Mouse (Mus musculus): Measurements from ENCODE around the gene Grid2. TPM values are rescaled to one million over a fixed set of nuclear protein-coding genes. Genes with fewer than 3 reads are reported as not detected.
"Not testable (repeated sequence)": the region's sequence is repeated elsewhere in the genome, so short reads cannot be mapped to it uniquely, and the experiment has no call there.

Grid2 gene
- polyA plus RNA-seq, 1 experiment, result not detected

DNA sequence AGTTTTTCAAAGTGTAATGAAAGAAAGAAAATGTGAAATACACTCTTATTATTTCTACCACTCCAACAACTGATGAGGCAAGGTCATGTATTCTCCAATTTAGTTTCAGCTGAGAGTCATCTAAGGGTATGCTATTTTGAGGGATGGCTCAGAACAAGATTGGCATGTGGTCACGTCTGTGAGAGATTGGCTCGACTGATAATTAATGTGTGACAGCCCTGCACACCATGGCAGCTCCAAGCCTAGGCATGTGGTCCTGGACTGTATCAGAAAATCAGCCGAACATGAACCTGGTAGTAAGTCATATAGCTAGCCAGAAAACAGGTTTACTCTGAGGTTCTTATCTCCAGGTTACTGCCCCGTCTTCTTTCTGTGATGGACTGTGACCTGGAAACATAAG, 292.1 kb downstream of the Grid2 start:
- TF ChIP-seq POLR2A (IDR thresholded peaks at IDR 0.05; ENCODE audit: borderline replicate concordance, low read depth, low read length), result no peak
- TF ChIP-seq CTCF (IDR thresholded peaks at IDR 0.05; ENCODE audit: low read depth, low read length), result no peak
- H3K4me1 ChIP-seq (ENCODE audit: control insufficient read depth, insufficient read depth, low read length), result no peaks in the 10 kb centered on the region
- H3K4me3 ChIP-seq (ENCODE audit: insufficient read depth, low read length), result no peak overlapping the region
- no peak overlapping the region for H3K27ac ChIP-seq (ENCODE audit: insufficient read depth, low read depth, low read length)

GRCm38 (mm10) chr6:63568741-63569140, 313.1 kb downstream of the Grid2 start:
- H3K4me1 ChIP-seq (ENCODE audit: control insufficient read depth, insufficient read depth, low read length); H3K4me3 ChIP-seq (ENCODE audit: insufficient read depth, low read length); H3K27ac ChIP-seq (ENCODE audit: insufficient read depth, low read depth, low read length): not testable (repeated sequence)

- Histone ChIP-seq H3K4me1 (ENCODE audit: control insufficient read depth, insufficient read depth, low read length) (no peaks in the 10 kb centered on the region), H3K27ac (ENCODE audit: insufficient read depth, low read depth, low read length) (no peak overlapping the region), H3K4me3 (ENCODE audit: insufficient read depth, low read length) (no peak overlapping the region)
- TF ChIP-seq POLR2A (IDR thresholded peaks at IDR 0.05; ENCODE audit: borderline replicate concordance, low read depth, low read length) (no peak), CTCF (IDR thresholded peaks at IDR 0.05; ENCODE audit: low read depth, low read length) (no peak)
Measured at GRCm38 (mm10) chr6:63590681-63591080, 335.0 kb downstream of the Grid2 start.

DNA sequence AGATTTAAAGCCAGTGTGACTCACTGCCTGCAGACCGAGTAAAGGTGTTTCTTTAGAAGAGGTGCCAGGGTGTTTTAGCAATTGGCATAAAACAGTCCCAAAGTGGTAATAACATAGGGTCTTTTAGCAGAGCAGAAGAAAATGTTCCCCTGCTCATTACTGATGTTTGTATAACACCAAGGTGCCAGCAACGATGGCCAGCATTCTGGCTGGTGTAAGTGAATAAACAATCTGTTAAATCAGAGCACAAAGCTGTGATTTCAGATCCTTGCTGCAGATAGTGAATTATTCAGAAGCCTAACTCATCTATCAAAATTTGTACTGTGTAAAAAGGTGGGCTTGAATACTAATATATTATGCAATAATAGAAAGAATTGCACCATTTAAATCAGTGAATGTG, 353.9 kb downstream of the Grid2 start:
- Histone ChIP-seq H3K4me1 (ENCODE audit: control insufficient read depth, insufficient read depth, low read length) (no peaks in the 10 kb centered on the region), H3K4me3 (ENCODE audit: insufficient read depth, low read length) (no peak overlapping the region), H3K27ac (ENCODE audit: insufficient read depth, low read depth, low read length) (no peak overlapping the region)
- TF ChIP-seq CTCF (IDR thresholded peaks at IDR 0.05; ENCODE audit: low read depth, low read length) (no peak), POLR2A (IDR thresholded peaks at IDR 0.05; ENCODE audit: borderline replicate concordance, low read depth, low read length) (no peak)

DNA sequence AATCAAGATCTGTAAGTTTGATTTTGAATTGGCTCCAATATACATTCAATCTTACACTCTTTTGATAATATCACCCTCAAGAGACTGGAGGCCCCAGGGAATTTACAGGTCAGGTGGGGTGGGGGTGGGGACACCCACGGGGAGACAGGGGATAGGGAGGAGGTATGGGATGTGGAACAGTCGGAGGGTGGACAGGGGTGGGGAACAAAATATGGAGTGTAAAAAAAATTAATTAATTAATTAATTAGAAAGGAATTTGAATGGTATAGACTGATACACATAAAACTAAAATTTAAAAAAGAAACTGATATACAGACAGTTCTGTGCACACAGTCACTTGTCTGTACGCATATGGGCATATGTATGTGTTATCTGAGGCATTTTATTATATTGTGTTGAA, 380.3 kb downstream of the Grid2 start:
- no peak for TF ChIP-seq POLR2A (IDR thresholded peaks at IDR 0.05; ENCODE audit: borderline replicate concordance, low read depth, low read length)
- TF ChIP-seq CTCF (IDR thresholded peaks at IDR 0.05; ENCODE audit: low read depth, low read length), result no peak

DNA sequence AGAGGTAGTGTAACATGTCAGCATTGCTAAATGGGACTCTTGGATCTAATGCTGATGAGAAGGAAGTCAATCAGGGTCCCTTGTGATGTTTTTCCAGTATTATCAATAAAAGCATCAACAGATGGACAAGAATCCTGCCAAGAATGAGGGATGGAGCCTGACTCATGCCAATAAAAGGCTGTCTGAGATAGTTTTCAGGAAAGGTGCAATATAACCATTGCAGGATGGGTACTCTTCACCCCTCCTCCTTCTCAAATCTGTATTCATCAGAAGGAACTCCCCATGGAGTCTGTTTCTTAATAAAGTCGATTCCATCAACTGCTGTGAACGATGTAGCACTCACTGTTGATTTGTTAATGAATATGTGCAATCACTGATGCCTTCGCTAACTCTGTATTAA, 403.7 kb downstream of the Grid2 start:
- TF ChIP-seq POLR2A (IDR thresholded peaks at IDR 0.05; ENCODE audit: borderline replicate concordance, low read depth, low read length) (no peak), CTCF (IDR thresholded peaks at IDR 0.05; ENCODE audit: low read depth, low read length) (no peak)
- Histone ChIP-seq H3K27ac (ENCODE audit: insufficient read depth, low read depth, low read length) (no peak overlapping the region), H3K4me3 (ENCODE audit: insufficient read depth, low read length) (no peak overlapping the region), H3K4me1 (ENCODE audit: control insufficient read depth, insufficient read depth, low read length) (no peaks in the 10 kb centered on the region)

More for the DNA sequence above, 380.3 kb downstream of the Grid2 start:
- Histone ChIP-seq H3K27ac (ENCODE audit: insufficient read depth, low read depth, low read length) (no peak overlapping the region), H3K4me3 (ENCODE audit: insufficient read depth, low read length) (no peak overlapping the region), H3K4me1 (ENCODE audit: control insufficient read depth, insufficient read depth, low read length) (no peaks in the 10 kb centered on the region)

- no peak for TF ChIP-seq CTCF (IDR thresholded peaks at IDR 0.05; ENCODE audit: low read depth, low read length)
- no peak for TF ChIP-seq POLR2A (IDR thresholded peaks at IDR 0.05; ENCODE audit: borderline replicate concordance, low read depth, low read length)
- Histone ChIP-seq H3K4me1 (ENCODE audit: control insufficient read depth, insufficient read depth, low read length) (no peaks in the 10 kb centered on the region), H3K27ac (ENCODE audit: insufficient read depth, low read depth, low read length) (no peak overlapping the region)
Measured at GRCm38 (mm10) chr6:63685689-63686088, 430.0 kb downstream of the Grid2 start.

DNA sequence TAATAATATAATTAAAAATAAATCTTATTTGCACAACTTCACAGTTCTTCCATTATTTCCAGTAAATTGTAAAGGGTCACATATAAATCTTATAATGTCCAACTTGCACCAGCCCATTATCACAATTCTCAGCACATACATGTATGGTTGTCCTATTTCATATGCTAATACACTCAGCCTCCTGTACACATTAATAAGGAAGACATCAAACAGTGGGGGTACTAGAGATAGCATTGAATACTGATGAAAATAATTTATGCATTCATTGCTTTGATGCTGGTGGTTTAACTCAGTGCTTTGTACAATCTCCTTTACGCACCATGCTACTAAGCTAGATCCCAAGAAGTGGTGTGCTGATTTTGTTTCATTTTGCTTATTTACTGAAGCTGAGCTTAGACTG, 446.0 kb downstream of the Grid2 start:
- no peaks in the 10 kb centered on the region for H3K4me1 ChIP-seq (ENCODE audit: control insufficient read depth, insufficient read depth, low read length)
- TF ChIP-seq POLR2A (IDR thresholded peaks at IDR 0.05; ENCODE audit: borderline replicate concordance, low read depth, low read length) (no peak), CTCF (IDR thresholded peaks at IDR 0.05; ENCODE audit: low read depth, low read length) (no peak)
- no peak overlapping the region for H3K27ac ChIP-seq (ENCODE audit: insufficient read depth, low read depth, low read length)
- no peak overlapping the region for H3K4me3 ChIP-seq (ENCODE audit: insufficient read depth, low read length)

More at GRCm38 (mm10) chr6:63685689-63686088, 430.0 kb downstream of the Grid2 start:
- no peak overlapping the region for H3K4me3 ChIP-seq (ENCODE audit: insufficient read depth, low read length)

DNA sequence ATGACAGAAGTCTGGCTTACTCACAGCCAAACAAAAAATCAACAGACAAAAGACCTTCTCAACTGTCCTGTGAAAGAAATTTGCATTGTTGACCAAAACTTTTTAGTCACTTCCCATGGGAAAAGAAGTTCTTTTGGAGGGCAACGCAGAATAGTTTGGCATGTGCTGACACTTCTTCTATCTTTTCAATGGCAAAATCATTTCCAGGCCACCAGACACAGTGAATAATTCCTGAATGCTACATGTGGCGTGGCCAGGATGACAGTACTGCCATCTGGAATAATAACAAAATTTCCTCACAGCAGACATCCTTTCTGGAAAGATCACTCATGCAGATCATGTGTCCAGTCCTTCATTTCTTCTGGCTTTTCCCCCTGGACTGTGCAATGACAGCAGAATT, 478.1 kb downstream of the Grid2 start:
- Histone ChIP-seq H3K27ac (ENCODE audit: insufficient read depth, low read depth, low read length) (no peak overlapping the region), H3K4me1 (ENCODE audit: control insufficient read depth, insufficient read depth, low read length) (no peaks in the 10 kb centered on the region), H3K4me3 (ENCODE audit: insufficient read depth, low read length) (no peak overlapping the region)
- TF ChIP-seq POLR2A (IDR thresholded peaks at IDR 0.05; ENCODE audit: borderline replicate concordance, low read depth, low read length), result no peak

DNA sequence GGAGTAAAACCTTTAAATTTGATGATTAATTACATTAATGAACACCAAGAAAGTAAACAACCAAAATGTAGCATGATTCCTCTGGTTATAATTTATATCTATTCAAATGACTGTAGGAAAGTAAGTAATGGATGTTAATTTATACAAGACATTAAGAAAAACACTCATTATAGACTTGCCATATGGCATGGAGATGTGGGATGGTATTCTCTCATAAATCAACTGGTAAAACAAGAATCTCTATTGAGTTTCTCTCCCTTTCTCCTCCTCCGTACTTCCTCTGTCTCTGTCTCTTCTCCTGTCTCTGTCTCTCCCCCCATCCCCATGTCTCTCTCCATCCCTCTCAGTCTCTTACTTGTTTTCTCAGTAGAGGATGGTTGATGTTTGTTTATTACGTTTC, 506.9 kb downstream of the Grid2 start:
- Histone ChIP-seq H3K4me3 (ENCODE audit: insufficient read depth, low read length) (no peak overlapping the region), H3K27ac (ENCODE audit: insufficient read depth, low read depth, low read length) (no peak overlapping the region), H3K4me1 (ENCODE audit: control insufficient read depth, insufficient read depth, low read length) (no peaks in the 10 kb centered on the region)
- TF ChIP-seq POLR2A (IDR thresholded peaks at IDR 0.05; ENCODE audit: borderline replicate concordance, low read depth, low read length), result no peak
- no peak for TF ChIP-seq CTCF (IDR thresholded peaks at IDR 0.05; ENCODE audit: low read depth, low read length)

DNA sequence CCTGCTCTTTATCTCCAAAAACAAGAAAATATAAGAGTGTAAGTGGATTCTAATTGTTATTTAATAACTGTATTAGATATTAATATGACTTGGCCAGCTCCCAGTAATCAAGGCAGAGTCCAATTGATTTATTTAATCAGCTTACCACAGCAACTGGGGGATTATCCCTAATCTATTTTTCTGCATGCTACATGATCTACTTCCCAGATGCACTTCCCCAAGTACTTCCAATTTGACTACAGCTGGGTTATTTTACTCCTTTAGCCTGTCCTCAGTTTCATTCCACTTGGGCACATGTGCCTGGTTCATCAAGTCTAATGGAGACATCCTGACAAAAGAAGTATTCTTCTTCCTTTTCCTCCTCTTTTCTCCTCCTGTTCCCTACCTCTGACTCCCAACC, 539.0 kb downstream of the Grid2 start:
- no peak for TF ChIP-seq CTCF (IDR thresholded peaks at IDR 0.05; ENCODE audit: low read depth, low read length)
- no peak for TF ChIP-seq POLR2A (IDR thresholded peaks at IDR 0.05; ENCODE audit: borderline replicate concordance, low read depth, low read length)
- Histone ChIP-seq H3K4me1 (ENCODE audit: control insufficient read depth, insufficient read depth, low read length) (no peaks in the 10 kb centered on the region), H3K27ac (ENCODE audit: insufficient read depth, low read depth, low read length) (no peak overlapping the region), H3K4me3 (ENCODE audit: insufficient read depth, low read length) (no peak overlapping the region)

Data from bone marrow macrophage, adult 2 months (primary cell).